Mouse (Mus musculus): ENCODE data around the gene Als2cl. TPM values are rescaled to one million over a fixed set of nuclear protein-coding genes. Genes with fewer than 3 reads are reported as not detected.

The Als2cl gene
- total and polyA plus RNA-seq, 3 experiments: not detected

GRCm38 (mm10) chr9:110895994-110896393 is 16.3 kb downstream of the Als2cl start:
- ATAC-seq (ENCODE audit: extremely low read depth, insufficient number of reproducible peaks, low FRiP score, poor library complexity, severe bottlenecking) (no peak), DNase-seq (ENCODE audit: low spot score) (no peak)
- H3K4me1 ChIP-seq (ENCODE audit: insufficient read depth, low read depth, low read length): no peaks in the 10 kb centered on the region
- peaks cover 8% of the 10 kb centered on the region; the same call in 1 of the 2 replicates for H3K27me3 ChIP-seq (ENCODE audit: insufficient read depth, low read length)
- no peak overlapping the region for H3K4me3 ChIP-seq (ENCODE audit: low read depth, low read length)
- H3K9me3 ChIP-seq (replicated peaks): no peaks in the 10 kb centered on the region
- H3K36me3 ChIP-seq (replicated peaks): no peaks in the 10 kb centered on the region
- TF ChIP-seq GATA2 (IDR thresholded peaks at IDR 0.05; ENCODE audit: borderline replicate concordance, low read depth, low read length) (no peak), POLR2AphosphoS5 (IDR thresholded peaks at IDR 0.05; ENCODE audit: insufficient replicate concordance, low read depth, low read length) (no peak), GATA1 (IDR thresholded peaks at IDR 0.05; ENCODE audit: borderline replicate concordance, low read length) (no peak), CTCF (IDR thresholded peaks at IDR 0.05; ENCODE audit: low read depth, low read length) (no peak), TAL1 (conservative IDR thresholded peaks at IDR 0.05; ENCODE audit: low read depth, low read length) (no peak)

GRCm38 (mm10) chr9:110896595-110896994 is 16.9 kb downstream of the Als2cl start:
- TF ChIP-seq GATA1 (IDR thresholded peaks at IDR 0.05; ENCODE audit: borderline replicate concordance, low read length): no peak
- no peak for TF ChIP-seq CTCF (IDR thresholded peaks at IDR 0.05; ENCODE audit: low read depth, low read length)
- TF ChIP-seq GATA2 (IDR thresholded peaks at IDR 0.05; ENCODE audit: borderline replicate concordance, low read depth, low read length): no peak
- TF ChIP-seq POLR2AphosphoS5 (IDR thresholded peaks at IDR 0.05; ENCODE audit: insufficient replicate concordance, low read depth, low read length): no peak
- TF ChIP-seq TAL1 (conservative IDR thresholded peaks at IDR 0.05; ENCODE audit: low read depth, low read length): no peak
- Histone ChIP-seq H3K4me3 (ENCODE audit: low read depth, low read length) (no peak overlapping the region), H3K4me1 (ENCODE audit: insufficient read depth, low read depth, low read length) (no peaks in the 10 kb centered on the region), H3K9me3 (replicated peaks) (no peaks in the 10 kb centered on the region), H3K27me3 (ENCODE audit: insufficient read depth, low read length) (peaks cover 8% of the 10 kb centered on the region; the same call in 1 of the 2 replicates), H3K36me3 (replicated peaks) (no peaks in the 10 kb centered on the region)
- DNase-seq (ENCODE audit: low spot score): no peak
- no peak for ATAC-seq (ENCODE audit: extremely low read depth, insufficient number of reproducible peaks, low FRiP score, poor library complexity, severe bottlenecking)

GRCm38 (mm10) chr9:110899451-110900008 is 19.9 kb downstream of the Als2cl start:
- Histone ChIP-seq H3K9me3 (replicated peaks) (no peaks in the 10 kb centered on the region), H3K27me3 (ENCODE audit: insufficient read depth, low read length) (peaks cover 6% of the 10 kb centered on the region; the same call in 1 of the 2 replicates), H3K4me3 (ENCODE audit: low read depth, low read length) (no peak overlapping the region), H3K36me3 (replicated peaks) (no peaks in the 10 kb centered on the region), H3K4me1 (ENCODE audit: insufficient read depth, low read depth, low read length) (no peaks in the 10 kb centered on the region)
- TF ChIP-seq POLR2AphosphoS5 (IDR thresholded peaks at IDR 0.05; ENCODE audit: insufficient replicate concordance, low read depth, low read length) (no peak), TAL1 (conservative IDR thresholded peaks at IDR 0.05; ENCODE audit: low read depth, low read length) (no peak), CTCF (IDR thresholded peaks at IDR 0.05; ENCODE audit: low read depth, low read length) (no peak), GATA2 (IDR thresholded peaks at IDR 0.05; ENCODE audit: borderline replicate concordance, low read depth, low read length) (no peak), GATA1 (IDR thresholded peaks at IDR 0.05; ENCODE audit: borderline replicate concordance, low read length) (no peak)
- no peak for ATAC-seq (ENCODE audit: extremely low read depth, insufficient number of reproducible peaks, low FRiP score, poor library complexity, severe bottlenecking)
- DNase-seq (ENCODE audit: low spot score): no peak

GRCm38 (mm10) chr9:110901204-110901603 is 21.5 kb downstream of the Als2cl start:
- ATAC-seq (ENCODE audit: extremely low read depth, insufficient number of reproducible peaks, low FRiP score, poor library complexity, severe bottlenecking): no peak
- H3K4me1 ChIP-seq (ENCODE audit: insufficient read depth, low read depth, low read length): peaks cover 7% of the 10 kb centered on the region
- no peaks in the 10 kb centered on the region for H3K36me3 ChIP-seq (replicated peaks)
- no peak for TF ChIP-seq GATA1 (IDR thresholded peaks at IDR 0.05; ENCODE audit: borderline replicate concordance, low read length)
- no peaks in the 10 kb centered on the region for H3K9me3 ChIP-seq (replicated peaks)
- H3K27me3 ChIP-seq (ENCODE audit: insufficient read depth, low read length): peaks cover 3% of the 10 kb centered on the region; the same call in 1 of the 2 replicates
- no peak for DNase-seq (ENCODE audit: low spot score)
- H3K4me3 ChIP-seq (ENCODE audit: low read depth, low read length): no peak overlapping the region

GRCm38 (mm10) chr9:110902271-110902670 is 22.6 kb downstream of the Als2cl start:
- Histone ChIP-seq H3K4me1 (ENCODE audit: insufficient read depth, low read depth, low read length) (peaks cover 7% of the 10 kb centered on the region), H3K27me3 (ENCODE audit: insufficient read depth, low read length) (peaks cover 3% of the 10 kb centered on the region; the same call in 1 of the 2 replicates), H3K4me3 (ENCODE audit: low read depth, low read length) (no peak overlapping the region), H3K9me3 (replicated peaks) (no peaks in the 10 kb centered on the region), H3K36me3 (replicated peaks) (no peaks in the 10 kb centered on the region)
- no peak for DNase-seq (ENCODE audit: low spot score)
- no peak for TF ChIP-seq POLR2AphosphoS5 (IDR thresholded peaks at IDR 0.05; ENCODE audit: insufficient replicate concordance, low read depth, low read length)
- TF ChIP-seq CTCF (IDR thresholded peaks at IDR 0.05; ENCODE audit: low read depth, low read length): no peak
- TF ChIP-seq TAL1 (conservative IDR thresholded peaks at IDR 0.05; ENCODE audit: low read depth, low read length): no peak
- TF ChIP-seq GATA2 (IDR thresholded peaks at IDR 0.05; ENCODE audit: borderline replicate concordance, low read depth, low read length): no peak
- no peak for TF ChIP-seq GATA1 (IDR thresholded peaks at IDR 0.05; ENCODE audit: borderline replicate concordance, low read length)
- no peak for ATAC-seq (ENCODE audit: extremely low read depth, insufficient number of reproducible peaks, low FRiP score, poor library complexity, severe bottlenecking)

- peaks cover under 1% of the 10 kb centered on the region; the same call in 1 of the 2 replicates for H3K27me3 ChIP-seq (ENCODE audit: insufficient read depth, low read length)
- no peak for ATAC-seq (ENCODE audit: extremely low read depth, insufficient number of reproducible peaks, low FRiP score, poor library complexity, severe bottlenecking)
- no peak for TF ChIP-seq CTCF (IDR thresholded peaks at IDR 0.05; ENCODE audit: low read depth, low read length)
- TF ChIP-seq GATA1 (IDR thresholded peaks at IDR 0.05; ENCODE audit: borderline replicate concordance, low read length): no peak
- no peak for TF ChIP-seq POLR2AphosphoS5 (IDR thresholded peaks at IDR 0.05; ENCODE audit: insufficient replicate concordance, low read depth, low read length)
- no peak for TF ChIP-seq TAL1 (conservative IDR thresholded peaks at IDR 0.05; ENCODE audit: low read depth, low read length)
- TF ChIP-seq GATA2 (IDR thresholded peaks at IDR 0.05; ENCODE audit: borderline replicate concordance, low read depth, low read length): no peak
- no peaks in the 10 kb centered on the region for H3K36me3 ChIP-seq (replicated peaks)
- no peaks in the 10 kb centered on the region for H3K9me3 ChIP-seq (replicated peaks)
- DNase-seq (ENCODE audit: low spot score): no peak
- H3K4me1 ChIP-seq (ENCODE audit: insufficient read depth, low read depth, low read length): peaks cover 7% of the 10 kb centered on the region
- no peak overlapping the region for H3K4me3 ChIP-seq (ENCODE audit: low read depth, low read length)
Observed at GRCm38 (mm10) chr9:110907201-110907837, 27.6 kb downstream of the Als2cl start.

All from G1E (cell line).